7 mouse cellular contexts compared by ENCODE assay signal in genomic region chr1:120093482-120094134, GRCm38 (mm10). TPM values are rescaled to one million over a fixed set of nuclear protein-coding genes. Genes with fewer than 3 reads are reported as not detected.
DNase-seq lines count a peak whose midpoint lies in the region; ATAC-seq and TF ChIP-seq lines count a peak whose summit lies in the region.
"Not testable (repeated sequence)": the region's sequence is repeated elsewhere in the genome, so short reads cannot be mapped to it uniquely, and the experiment has no call there.

No protein-coding gene starts in this region.

- not testable (repeated sequence) for H3K4me2 ChIP-seq in midbrain, embryonic 11.5 days

- intact Hi-C loops in gastrocnemius, adult 2 months (cut with DNase I) = loop anchor here (1.0 to 10.0 kb wide), 2 partner anchors 60 to 159 kb away; no protein-coding TSS in a partner anchor
- intact Hi-C loops in left cerebral cortex, postnatal 25 days (cut with DNase I) = loop anchor here (1.0 to 10.0 kb wide), 2 partner anchors 60 to 461 kb away; no protein-coding TSS in a partner anchor

- H3K4me3 ChIP-seq in gastrocnemius, adult 2 months; midbrain, embryonic 11.5 days (ENCODE audit: low read depth, low read length): not testable (repeated sequence)

- H3K27ac ChIP-seq in gastrocnemius, adult 2 months; midbrain, embryonic 11.5 days (ENCODE audit: low read depth, low read length): not testable (repeated sequence)

- not testable (repeated sequence) for H3K4me1 ChIP-seq in midbrain, embryonic 11.5 days (ENCODE audit: control insufficient read depth, insufficient read depth, low read length)

- DNase-seq in adipocyte (ENCODE audit: low spot score) = peak; percentile 91
- peak; percentile 81 to 90 for DNase-seq in cerebellum, postnatal 4 days (ENCODE audit: low spot score in 2 of 2)
- DNase-seq in gastrocnemius, adult 2 months = peak; percentile 90
- DNase-seq in kidney, adult 11 months = peak; percentile 87
- peak; percentile 87 to 91 for DNase-seq in left cerebral cortex, postnatal 25 days (ENCODE audit: low spot score in 2 of 2)
- peak; percentile 97 for DNase-seq in midbrain, embryonic 11.5 days (ENCODE audit: low spot score, missing footprints)
- DNase-seq in spleen, adult 12 weeks (ENCODE audit: low spot score) = peak; percentile 59

- WGBS in midbrain, embryonic 11.5 days = 58% methylated on average over 11 of the region's 14 CpGs

- H3K27me3 ChIP-seq in midbrain, embryonic 11.5 days (ENCODE audit: control insufficient read depth, insufficient read depth, low read length) = not testable (repeated sequence)

- TF ChIP-seq CTCF in gastrocnemius, adult 2 months (IDR thresholded peaks at IDR 0.05) = peak; percentile 77

- not testable (repeated sequence) for H3K9ac ChIP-seq in midbrain, embryonic 11.5 days (ENCODE audit: low read length)

- not testable (repeated sequence) for ATAC-seq in midbrain, embryonic 11.5 days (ENCODE audit: low FRiP score)

- H3K9me3 ChIP-seq in midbrain, embryonic 11.5 days (ENCODE audit: control insufficient read depth, low read length) = not testable (repeated sequence)

- not testable (repeated sequence) for H3K36me3 ChIP-seq in midbrain, embryonic 11.5 days (ENCODE audit: control insufficient read depth, insufficient read depth, low read length)

RNA-seq across cellular contexts. Expression of gene Tmem37, which starts 19.7 kb away (rescaled TPM):
- 10 to 100 TPM in 1 of 2 experiments, 1 to 10 TPM in 1; 9.3 to 12.8 TPM for total RNA-seq in gastrocnemius, adult 2 months (2021)
- 1 to 10 TPM; 1.2 to 1.3 TPM for total RNA-seq in left cerebral cortex, postnatal 25 days (2021)
- polyA plus RNA-seq in midbrain, embryonic 11.5 days (2014; fragmentation: Nextera tagmentation; extraction: Ambion mirVana) = 6.8 and 7.3 TPM in 2 replicates

RNA-seq across cellular contexts. Expression of gene Dbi, which starts 27.3 kb away (rescaled TPM):
- total RNA-seq in gastrocnemius, adult 2 months (2021) = 100 to 1,000 TPM; 109 to 173 TPM
- 100 to 1,000 TPM; 247 to 272 TPM for total RNA-seq in left cerebral cortex, postnatal 25 days (2021)
- polyA plus RNA-seq in midbrain, embryonic 11.5 days (2014; fragmentation: Nextera tagmentation; extraction: Ambion mirVana) = 690 and 715 TPM in 2 replicates

RNA-seq across cellular contexts. Expression of gene 3110009E18Rik, which starts 27.4 kb away (rescaled TPM):
- total RNA-seq in gastrocnemius, adult 2 months (2021) = 1 to 10 TPM; 3.3 to 6.6 TPM
- total RNA-seq in left cerebral cortex, postnatal 25 days (2021) = 1 to 10 TPM; 6.7 to 7.4 TPM
- polyA plus RNA-seq in midbrain, embryonic 11.5 days (2014; fragmentation: Nextera tagmentation; extraction: Ambion mirVana) = 26.4 and 27.1 TPM in 2 replicates

Comparison
In these comparisons a context has a peak if more than half of its experiments do, and no peak if none do; other contexts are left out.
1. RNA of gene Tmem37, which starts 19.7 kb away (total RNA-seq): 9.3 to 12.8 TPM in gastrocnemius, adult 2 months; 1.2 to 1.3 TPM in left cerebral cortex, postnatal 25 days; every median in the first group is over 4 times any median in the second.
2. Peak in every context shown above with its lines, with median percentiles within 50 percentile points of each other: DNase-seq.